Mouse (Mus musculus): ENCODE results near the gene Cse1l. TPM values are rescaled to one million over a fixed set of nuclear protein-coding genes. Genes with fewer than 3 reads are reported as not detected.

Cse1l gene
- polyA plus RNA-seq (2012; rRNA removed): 15.8 TPM in 2 replicates

DNA sequence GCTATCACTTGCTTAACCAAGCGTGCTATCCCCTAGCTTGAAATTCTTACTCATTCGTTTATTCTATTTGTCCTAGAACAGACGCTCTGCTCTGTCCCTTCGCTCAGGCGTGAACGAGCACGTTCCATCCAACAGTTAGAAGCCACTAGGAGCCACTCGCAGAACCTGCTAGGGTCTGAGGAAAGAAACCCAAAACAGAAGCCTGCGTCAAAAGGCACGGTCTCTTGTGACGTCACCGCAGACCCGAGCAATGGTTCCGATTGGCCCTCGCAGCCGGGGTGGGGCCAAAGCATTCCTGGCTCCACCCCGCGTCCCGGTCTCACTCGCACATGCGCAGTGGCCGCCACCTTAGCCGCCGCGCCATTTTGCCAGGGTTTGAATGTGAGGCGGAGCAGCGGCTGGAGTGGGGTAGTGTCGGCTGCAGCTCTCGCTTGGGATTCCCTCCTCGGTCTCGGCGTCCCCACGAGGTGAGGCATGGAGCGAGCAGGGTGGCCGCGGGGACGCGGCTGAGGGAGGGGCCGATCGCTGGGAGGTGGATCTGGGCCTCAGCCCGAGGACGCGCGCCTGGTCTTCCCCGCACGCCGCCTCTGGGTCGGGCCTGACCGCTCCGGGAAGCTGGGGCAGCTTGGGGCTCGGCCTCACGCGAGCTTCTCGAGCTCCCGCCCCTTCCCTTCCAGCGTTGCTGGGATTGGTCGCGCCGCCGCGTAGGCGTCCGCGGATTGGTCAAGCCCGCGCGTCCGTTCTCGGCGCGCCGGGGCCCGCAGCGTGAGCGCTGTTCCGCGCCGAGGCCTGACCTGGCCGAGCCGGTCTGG is at the start of gene Cse1l:
Cse1l (plus strand) TSS at position 330 of the 812 bp plus-strand sequence.
- TF ChIP-seq CTCF (conservative IDR thresholded peaks at IDR 0.05; ENCODE audit: insufficient read depth, insufficient read length, low read depth, low read length) (no peak), POLR2A (IDR thresholded peaks at IDR 0.05; ENCODE audit: low read depth, low read length) (no peak)
- H3K4me3 ChIP-seq (ENCODE audit: insufficient read depth, low read depth, low read length): peak within 1 kb of the TSS; percentile 89
- H3K27ac ChIP-seq (ENCODE audit: insufficient read depth, low read depth, low read length): peak within 1 kb of the TSS; percentile 91
- DNase-seq: peak; percentile 98
- H3K4me1 ChIP-seq (ENCODE audit: control insufficient read depth, insufficient read depth, low read length): peaks cover 7% of the 10 kb centered on the region; the same call in 1 of the 2 replicates
- H3K27me3 ChIP-seq (replicated peaks; ENCODE audit: control insufficient read depth, insufficient read depth, low read length): no peaks in the 10 kb centered on the region
- H3K36me3 ChIP-seq (ENCODE audit: control insufficient read depth, insufficient read depth, low read length): no peaks in the 10 kb centered on the region
- under 1% methylated on average over 80 of the region's 80 CpGs for WGBS

DNA sequence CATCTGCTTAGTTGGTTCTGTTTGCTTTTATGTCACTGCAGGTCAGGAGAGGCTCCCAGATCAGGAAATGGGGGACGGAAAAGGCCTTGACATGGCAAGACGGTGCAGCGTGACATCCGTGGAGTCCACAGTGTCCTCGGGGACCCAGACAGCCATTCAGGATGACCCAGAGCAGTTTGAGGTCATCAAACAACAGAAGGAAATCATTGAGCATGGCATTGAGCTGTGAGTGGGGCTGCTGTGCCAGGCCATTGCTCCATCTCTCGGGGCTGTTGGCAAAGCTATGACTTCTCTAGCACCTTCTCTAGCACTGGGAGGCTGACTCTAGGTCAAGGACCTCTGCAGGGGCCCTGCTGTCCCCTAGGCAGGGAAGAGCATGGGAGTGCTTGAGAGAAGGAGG is 49.5 kb upstream of the Cse1l start:
- no peak overlapping the region for H3K27ac ChIP-seq (ENCODE audit: insufficient read depth, low read depth, low read length)
- H3K36me3 ChIP-seq (ENCODE audit: control insufficient read depth, insufficient read depth, low read length): peaks cover 10% of the 10 kb centered on the region
- DNase-seq: no peak
- H3K4me3 ChIP-seq (ENCODE audit: insufficient read depth, low read depth, low read length): no peak overlapping the region
- no peaks in the 10 kb centered on the region for H3K27me3 ChIP-seq (replicated peaks; ENCODE audit: control insufficient read depth, insufficient read depth, low read length)
- WGBS: 73% methylated on average over 6 of the region's 6 CpGs
- TF ChIP-seq POLR2A (IDR thresholded peaks at IDR 0.05; ENCODE audit: low read depth, low read length) (no peak), CTCF (conservative IDR thresholded peaks at IDR 0.05; ENCODE audit: insufficient read depth, insufficient read length, low read depth, low read length) (no peak)
- no peaks in the 10 kb centered on the region for H3K4me1 ChIP-seq (ENCODE audit: control insufficient read depth, insufficient read depth, low read length)

DNA sequence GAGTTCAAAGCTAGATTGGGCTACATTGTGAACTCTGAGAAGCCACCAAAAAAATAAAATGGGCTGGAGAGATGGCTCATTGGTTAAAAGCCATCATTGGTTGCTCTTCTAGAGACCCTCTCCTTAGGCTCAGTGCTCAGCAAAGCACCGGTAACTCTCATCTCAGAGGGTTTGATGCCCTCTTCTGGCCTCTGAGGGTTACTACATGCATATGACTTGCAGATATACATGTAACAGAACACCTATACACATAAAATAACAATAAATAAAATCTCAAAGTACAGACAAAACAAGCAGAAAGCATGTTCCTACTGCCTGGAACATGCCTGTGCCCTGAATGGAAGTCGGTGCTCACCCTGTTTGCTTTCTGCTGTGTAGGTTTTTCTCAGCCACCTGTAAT is 48.7 kb upstream of the Cse1l start:
- TF ChIP-seq POLR2A (IDR thresholded peaks at IDR 0.05; ENCODE audit: low read depth, low read length) (no peak), CTCF (conservative IDR thresholded peaks at IDR 0.05; ENCODE audit: insufficient read depth, insufficient read length, low read depth, low read length) (peak; percentile 44)
- 85% methylated on average over 2 of the region's 2 CpGs for WGBS
- Histone ChIP-seq H3K36me3 (ENCODE audit: control insufficient read depth, insufficient read depth, low read length) (peaks cover 10% of the 10 kb centered on the region), H3K27ac (ENCODE audit: insufficient read depth, low read depth, low read length) (no peak overlapping the region), H3K27me3 (replicated peaks; ENCODE audit: control insufficient read depth, insufficient read depth, low read length) (no peaks in the 10 kb centered on the region), H3K4me1 (ENCODE audit: control insufficient read depth, insufficient read depth, low read length) (no peaks in the 10 kb centered on the region), H3K4me3 (ENCODE audit: insufficient read depth, low read depth, low read length) (no peak overlapping the region)
- peak; percentile 15 for DNase-seq

DNA sequence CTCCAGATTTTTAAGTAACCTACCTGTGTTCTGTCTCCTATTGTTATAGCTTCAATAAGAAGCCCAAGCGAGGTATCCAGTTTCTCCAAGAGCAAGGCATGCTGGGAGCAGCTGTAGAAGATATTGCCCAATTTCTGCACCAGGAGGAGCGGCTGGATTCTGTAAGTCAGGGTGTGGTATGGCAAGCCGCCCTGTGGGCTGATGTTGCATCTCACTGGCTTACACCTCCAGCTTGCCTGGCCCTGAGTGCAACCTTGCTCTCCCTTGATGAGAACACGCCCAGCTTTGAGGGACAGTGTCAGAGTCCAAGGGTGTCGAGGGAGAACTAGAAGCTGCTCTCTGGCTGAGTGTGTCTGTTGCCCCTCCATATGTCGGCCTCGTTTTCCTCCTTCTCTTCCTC is 46.6 kb upstream of the Cse1l start:
- no peak for DNase-seq
- WGBS: 82% methylated on average over 7 of the region's 7 CpGs
- H3K27ac ChIP-seq (ENCODE audit: insufficient read depth, low read depth, low read length): no peak overlapping the region
- H3K4me1 ChIP-seq (ENCODE audit: control insufficient read depth, insufficient read depth, low read length): no peaks in the 10 kb centered on the region
- no peak overlapping the region for H3K4me3 ChIP-seq (ENCODE audit: insufficient read depth, low read depth, low read length)
- H3K36me3 ChIP-seq (ENCODE audit: control insufficient read depth, insufficient read depth, low read length): peaks cover 7% of the 10 kb centered on the region
- H3K27me3 ChIP-seq (replicated peaks; ENCODE audit: control insufficient read depth, insufficient read depth, low read length): no peaks in the 10 kb centered on the region
- TF ChIP-seq POLR2A (IDR thresholded peaks at IDR 0.05; ENCODE audit: low read depth, low read length) (no peak), CTCF (conservative IDR thresholded peaks at IDR 0.05; ENCODE audit: insufficient read depth, insufficient read length, low read depth, low read length) (no peak)

DNA sequence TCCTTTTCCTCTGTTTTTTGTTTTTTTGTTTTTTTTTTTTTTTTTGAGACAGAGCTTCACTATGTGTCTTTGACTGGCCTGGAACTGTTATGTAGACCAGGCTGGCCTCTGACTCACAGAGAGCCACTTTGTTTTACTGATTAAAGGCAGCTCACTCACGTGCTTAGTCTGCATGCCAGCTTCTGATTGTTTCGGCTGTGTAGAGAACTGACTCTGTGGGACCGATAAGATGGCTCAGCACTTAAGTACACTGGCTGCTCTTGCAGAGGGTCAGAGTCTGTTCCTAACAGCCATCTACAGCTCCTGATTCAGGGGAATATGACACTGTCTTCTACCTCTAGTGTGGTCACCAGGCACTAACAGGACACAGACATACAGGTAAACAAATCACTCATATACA is 43.3 kb upstream of the Cse1l start:
- no peak for DNase-seq
- no peaks in the 10 kb centered on the region for H3K27me3 ChIP-seq (replicated peaks; ENCODE audit: control insufficient read depth, insufficient read depth, low read length)
- whole genome bisulfite sequencing: 68% methylated on average over 3 of the region's 3 CpGs
- TF ChIP-seq POLR2A (IDR thresholded peaks at IDR 0.05; ENCODE audit: low read depth, low read length) (no peak), CTCF (conservative IDR thresholded peaks at IDR 0.05; ENCODE audit: insufficient read depth, insufficient read length, low read depth, low read length) (no peak)
- no peaks in the 10 kb centered on the region for H3K4me1 ChIP-seq (ENCODE audit: control insufficient read depth, insufficient read depth, low read length)
- H3K36me3 ChIP-seq (ENCODE audit: control insufficient read depth, insufficient read depth, low read length): peaks cover 11% of the 10 kb centered on the region
- no peak overlapping the region for H3K27ac ChIP-seq (ENCODE audit: insufficient read depth, low read depth, low read length)
- no peak overlapping the region for H3K4me3 ChIP-seq (ENCODE audit: insufficient read depth, low read depth, low read length)

DNA sequence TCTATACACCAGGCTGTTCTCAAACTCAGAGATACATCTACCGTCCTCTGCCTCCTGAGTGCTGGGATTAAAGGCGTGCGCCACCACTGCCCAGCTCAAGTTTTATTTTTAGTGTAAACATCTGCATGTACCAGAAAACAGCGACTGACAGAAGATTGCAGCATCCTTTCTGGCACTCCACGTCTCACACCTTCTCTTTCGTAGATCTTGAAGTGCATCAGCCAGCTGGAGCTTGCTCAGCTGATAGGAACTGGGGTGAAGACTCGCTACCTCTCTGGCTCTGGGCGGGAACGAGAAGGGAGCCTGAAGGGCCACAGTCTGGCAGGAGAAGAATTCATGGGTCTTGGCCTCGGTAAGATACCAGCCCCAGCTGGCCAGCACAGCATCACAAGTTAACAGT is 40.4 kb upstream of the Cse1l start:
- H3K36me3 ChIP-seq (ENCODE audit: control insufficient read depth, insufficient read depth, low read length): peaks cover 11% of the 10 kb centered on the region
- 87% methylated on average over 10 of the region's 10 CpGs for WGBS
- no peak overlapping the region for H3K4me3 ChIP-seq (ENCODE audit: insufficient read depth, low read depth, low read length)
- H3K27me3 ChIP-seq (replicated peaks; ENCODE audit: control insufficient read depth, insufficient read depth, low read length): no peaks in the 10 kb centered on the region
- no peak for DNase-seq
- H3K27ac ChIP-seq (ENCODE audit: insufficient read depth, low read depth, low read length): no peak overlapping the region
- H3K4me1 ChIP-seq (ENCODE audit: control insufficient read depth, insufficient read depth, low read length): peaks cover 4% of the 10 kb centered on the region; the same call in 1 of the 2 replicates
- TF ChIP-seq CTCF (conservative IDR thresholded peaks at IDR 0.05; ENCODE audit: insufficient read depth, insufficient read length, low read depth, low read length): no peak
- TF ChIP-seq POLR2A (IDR thresholded peaks at IDR 0.05; ENCODE audit: low read depth, low read length): no peak

DNA sequence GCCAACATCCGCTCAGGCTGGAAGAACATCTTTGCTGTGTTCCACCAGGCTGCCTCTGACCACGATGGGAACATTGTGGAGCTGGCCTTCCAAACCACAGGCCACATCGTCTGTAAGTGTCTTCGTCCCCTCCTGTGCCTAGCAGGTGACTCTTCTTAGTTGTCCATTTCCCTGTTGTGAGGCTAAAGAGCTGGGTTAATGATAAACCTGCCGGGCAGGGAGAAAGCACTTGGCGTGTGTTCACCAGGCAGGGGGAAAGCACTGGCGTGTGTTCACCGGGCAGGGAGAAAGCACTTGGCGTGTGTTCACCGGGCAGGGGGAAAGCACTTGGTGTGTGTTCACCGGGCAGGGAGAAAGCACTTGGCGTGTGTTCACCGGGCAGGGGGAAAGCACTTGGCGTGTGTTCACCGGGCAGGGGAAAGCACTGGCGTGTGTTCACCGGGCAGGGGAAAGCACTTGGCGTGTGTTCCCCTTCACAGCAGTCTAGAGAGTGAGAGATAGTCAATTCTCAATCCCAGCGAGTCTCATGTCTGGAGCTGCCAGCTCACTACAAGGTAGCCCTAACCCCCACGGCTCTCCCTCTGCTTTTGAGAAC is 35.5 kb upstream of the Cse1l start:
- DNase-seq: peak; percentile 81
- Histone ChIP-seq H3K27me3 (replicated peaks; ENCODE audit: control insufficient read depth, insufficient read depth, low read length) (no peaks in the 10 kb centered on the region), H3K4me1 (ENCODE audit: control insufficient read depth, insufficient read depth, low read length) (peaks cover 9% of the 10 kb centered on the region; the same call in 1 of the 2 replicates), H3K4me3 (ENCODE audit: insufficient read depth, low read depth, low read length) (no peak overlapping the region), H3K27ac (ENCODE audit: insufficient read depth, low read depth, low read length) (peak overlapping the region; percentile 48; the same call in 1 of the 2 replicates), H3K36me3 (ENCODE audit: control insufficient read depth, insufficient read depth, low read length) (peaks cover 3% of the 10 kb centered on the region)
- 32% methylated on average over 20 of the region's 20 CpGs for WGBS
- TF ChIP-seq POLR2A (IDR thresholded peaks at IDR 0.05; ENCODE audit: low read depth, low read length): no peak
- TF ChIP-seq CTCF (conservative IDR thresholded peaks at IDR 0.05; ENCODE audit: insufficient read depth, insufficient read length, low read depth, low read length): no peak
